Mouse (Mus musculus): Measurements from ENCODE around the gene Samd4b.

GRCm38 (mm10) chr7:28398000-28398399, 199.9 kb downstream of the Samd4b start:
- TF ChIP-seq GATA1 (IDR thresholded peaks at IDR 0.05; ENCODE audit: low read length), result no peak
- no peak for TF ChIP-seq TAL1 (IDR thresholded peaks at IDR 0.05; ENCODE audit: low read length)
